Mouse (Mus musculus) 416B (cell line): ENCODE data around the gene Gli3.

Experiments
- DNase-seq: peaks from one replicate; pipeline ENCODE4 v3.0.0; 2011; ENCODE audit warnings: low read depth

The Gli3 gene

DNA sequence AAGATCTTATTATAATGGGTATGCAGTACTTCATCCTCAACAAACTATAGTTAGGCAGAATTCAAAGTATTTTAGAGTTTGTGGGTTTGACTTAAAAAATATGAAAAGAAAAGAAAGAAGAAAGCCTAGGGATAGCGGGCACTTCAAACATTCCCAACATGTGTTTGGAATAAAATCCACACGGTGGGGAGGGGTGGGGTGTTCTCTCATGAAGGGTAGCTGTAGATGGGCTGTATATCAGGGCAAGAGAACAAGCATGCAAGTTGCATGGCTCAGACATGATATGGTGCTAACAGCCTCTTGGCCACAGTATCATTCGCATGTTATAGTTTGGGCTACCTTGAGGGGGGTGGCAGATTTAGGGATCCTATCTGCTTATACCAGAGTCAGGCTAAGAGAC lies 89.0 kb downstream of the Gli3 start:
- no peak for DNase-seq

GRCm38 (mm10) chr13:15556646-15557098 lies 93.6 kb downstream of the Gli3 start:
- no peak for DNase-seq

- DNase-seq: no peak
Measured at GRCm38 (mm10) chr13:15561441-15561840, 98.4 kb downstream of the Gli3 start.

GRCm38 (mm10) chr13:15570908-15571568 lies 108.0 kb downstream of the Gli3 start:
- no peak for DNase-seq

DNA sequence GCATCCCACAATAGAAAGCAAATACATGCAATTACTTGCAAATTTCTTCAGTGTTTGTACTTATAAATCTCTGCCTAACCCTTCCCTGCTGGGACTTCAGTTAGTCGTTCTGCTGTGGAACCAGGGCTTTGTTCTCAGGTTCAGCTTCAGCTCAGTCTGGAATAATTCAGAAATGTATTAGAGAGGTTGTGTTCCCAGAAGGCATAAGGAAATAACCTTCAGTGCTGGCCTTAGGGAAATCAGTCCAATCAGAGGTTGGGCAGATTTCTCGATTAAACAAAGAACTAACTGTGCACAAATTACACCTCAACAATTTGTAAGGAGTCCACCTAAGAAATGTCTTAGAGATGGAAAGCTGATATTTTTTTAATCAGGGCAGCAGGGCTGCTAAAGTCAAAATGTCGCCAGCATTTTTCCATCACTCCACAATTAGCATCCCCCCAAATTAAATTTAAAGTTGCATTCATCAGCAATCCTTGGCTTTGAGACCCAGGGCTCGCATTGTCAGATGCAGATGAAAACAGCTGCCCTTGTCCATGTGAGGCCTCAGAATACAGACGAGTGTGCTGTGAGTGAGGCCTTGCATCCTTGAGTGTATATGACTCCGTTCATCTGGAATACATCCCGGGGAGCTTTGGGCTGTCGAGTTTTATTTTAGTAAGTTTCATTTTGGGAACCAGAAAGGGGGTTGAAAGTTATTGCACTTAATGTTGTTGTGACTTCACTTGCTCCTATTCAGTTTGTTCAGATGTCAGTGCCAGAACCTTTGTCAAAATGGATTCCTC lies 114.3 kb downstream of the Gli3 start:
- no peak for DNase-seq

DNA sequence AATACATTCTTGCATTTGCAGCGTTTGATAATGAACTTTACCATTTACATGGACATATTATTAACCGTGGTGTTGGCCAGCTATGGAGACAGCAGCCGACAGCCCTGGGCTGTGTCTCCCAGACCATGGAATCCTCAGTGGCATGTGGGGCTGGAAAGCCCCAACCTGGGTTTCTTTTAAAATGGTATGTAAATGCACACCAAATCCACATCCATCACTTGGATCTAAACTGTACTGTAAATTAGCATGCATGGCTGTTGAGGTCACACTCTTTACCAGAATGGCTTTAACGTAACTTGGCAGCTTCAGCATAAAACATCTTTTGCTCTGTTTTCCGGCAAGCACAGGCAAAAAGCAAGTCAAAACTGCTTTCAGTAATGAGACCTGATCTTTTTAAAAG lies 117.4 kb downstream of the Gli3 start:
- no peak for DNase-seq

GRCm38 (mm10) chr13:15585941-15586340 lies 122.9 kb downstream of the Gli3 start:
- no peak for DNase-seq

- DNase-seq: no peak
Measured at GRCm38 (mm10) chr13:15588278-15589272, 125.5 kb downstream of the Gli3 start.

DNA sequence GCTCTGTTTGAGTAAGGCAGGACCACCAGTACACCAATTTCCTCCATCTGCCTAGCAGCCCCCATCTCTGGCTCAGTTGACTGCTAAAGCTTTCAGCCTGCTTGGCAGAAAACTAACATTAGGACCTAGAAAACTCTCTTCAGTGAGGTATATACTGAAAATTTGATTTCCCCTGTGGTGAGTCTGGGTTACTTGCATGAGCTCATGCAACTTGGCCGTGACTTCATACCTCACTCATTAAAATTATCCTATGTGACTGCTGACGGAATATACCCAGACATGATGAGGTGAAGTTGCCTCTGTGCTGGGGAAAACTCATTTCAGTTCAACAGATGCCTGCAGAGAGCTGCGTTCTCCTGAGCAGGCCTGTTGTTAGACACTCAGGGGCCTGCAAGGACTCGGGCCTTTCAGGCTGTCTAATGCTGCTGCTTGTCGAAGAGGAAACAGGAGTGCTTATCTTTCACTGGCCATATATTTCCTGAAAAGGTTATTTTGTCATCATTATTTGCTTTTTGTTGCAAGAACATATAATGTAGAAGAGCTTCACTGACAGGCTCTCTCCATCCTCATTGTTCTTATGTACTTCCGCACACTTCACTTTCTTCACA lies 127.4 kb downstream of the Gli3 start:
- DNase-seq: no peak

DNA sequence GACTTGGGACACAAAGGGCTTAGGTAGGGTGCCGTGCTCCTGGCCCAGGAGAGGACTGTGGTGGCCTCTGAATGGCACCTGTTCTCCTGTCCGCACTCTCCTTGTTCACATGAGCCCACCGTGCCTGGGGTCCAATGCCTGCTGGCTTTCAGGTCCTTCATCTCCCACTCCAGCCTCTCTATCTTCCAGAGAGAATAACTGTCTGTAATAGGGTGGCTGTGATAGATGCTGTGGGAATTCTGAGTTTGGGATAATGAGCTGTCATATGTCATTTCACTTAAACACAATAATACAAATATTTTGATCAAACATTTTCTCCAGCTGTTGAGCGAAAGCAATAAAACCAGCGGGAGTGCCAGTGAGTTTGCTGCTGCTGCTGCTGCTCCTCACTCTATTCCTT lies 133.6 kb downstream of the Gli3 start:
- DNase-seq: no peak

DNA sequence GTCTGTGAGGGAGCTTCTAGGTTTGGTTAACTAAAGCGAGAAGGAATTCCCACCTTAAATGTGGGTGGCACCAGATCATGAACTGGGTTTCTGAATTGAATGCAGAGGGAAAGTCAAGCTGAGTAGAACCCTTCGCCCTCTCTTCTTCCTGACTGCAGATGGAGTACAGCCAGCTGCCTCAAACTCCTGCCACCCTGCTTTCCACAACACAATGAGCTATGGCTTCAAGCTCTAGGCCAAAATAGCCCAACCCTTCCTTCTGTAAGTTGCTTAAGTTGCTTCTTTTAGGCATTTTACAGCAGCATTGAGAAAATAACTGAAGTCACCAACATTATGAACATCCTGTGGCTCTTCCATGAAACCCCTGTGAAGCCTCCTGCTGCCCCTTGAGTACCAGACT lies 136.7 kb downstream of the Gli3 start:
- no peak for DNase-seq

DNA sequence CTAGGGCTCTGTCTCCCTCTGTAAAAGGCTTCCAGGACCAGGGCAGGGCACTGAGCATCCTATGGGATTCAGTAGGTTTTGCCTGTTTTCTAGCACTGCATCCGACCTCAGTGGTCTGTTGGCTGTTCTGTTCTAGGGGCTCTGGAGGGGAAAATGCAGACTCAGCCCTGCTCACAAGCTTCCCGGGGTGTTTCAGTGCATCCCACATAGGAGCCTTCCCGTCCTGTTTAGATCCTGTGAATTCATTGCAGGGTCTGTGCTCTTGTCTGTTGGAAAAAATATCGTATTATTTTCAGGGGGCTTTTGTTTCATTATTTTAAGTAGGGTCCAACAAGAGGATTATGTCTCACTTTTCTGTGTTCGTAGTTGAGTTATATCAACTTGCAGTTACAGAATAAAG lies 139.1 kb downstream of the Gli3 start:
- DNase-seq: no peak

DNA sequence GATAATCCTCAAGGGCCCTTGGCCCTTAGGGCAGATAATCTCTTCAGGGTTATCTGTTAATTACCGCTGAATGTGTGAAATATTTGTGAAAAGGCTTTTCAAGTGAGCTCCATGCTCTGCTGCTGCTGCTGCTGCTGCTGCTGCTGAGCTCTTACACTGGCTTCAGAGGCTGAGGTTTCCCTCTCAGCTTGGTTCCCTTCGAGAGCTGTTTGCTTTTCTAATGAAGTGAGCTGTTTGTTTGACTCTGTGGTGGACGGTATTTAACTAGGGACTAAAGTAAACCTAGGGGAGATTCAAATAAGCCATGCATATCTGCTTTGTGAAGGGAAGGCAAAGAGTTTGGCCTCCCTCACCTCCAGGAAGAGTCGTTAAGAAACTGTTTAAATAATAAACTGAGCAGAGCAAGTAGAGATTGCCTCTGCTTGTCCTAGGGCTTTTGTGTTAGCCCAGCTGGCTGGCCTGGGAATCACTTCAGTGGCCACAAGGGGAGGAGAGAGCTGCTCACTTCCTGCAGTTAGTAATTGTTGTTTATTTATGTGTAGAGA lies 139.7 kb downstream of the Gli3 start:
- no peak for DNase-seq

GRCm38 (mm10) chr13:15604074-15604473 lies 141.0 kb downstream of the Gli3 start:
- DNase-seq: no peak

DNA sequence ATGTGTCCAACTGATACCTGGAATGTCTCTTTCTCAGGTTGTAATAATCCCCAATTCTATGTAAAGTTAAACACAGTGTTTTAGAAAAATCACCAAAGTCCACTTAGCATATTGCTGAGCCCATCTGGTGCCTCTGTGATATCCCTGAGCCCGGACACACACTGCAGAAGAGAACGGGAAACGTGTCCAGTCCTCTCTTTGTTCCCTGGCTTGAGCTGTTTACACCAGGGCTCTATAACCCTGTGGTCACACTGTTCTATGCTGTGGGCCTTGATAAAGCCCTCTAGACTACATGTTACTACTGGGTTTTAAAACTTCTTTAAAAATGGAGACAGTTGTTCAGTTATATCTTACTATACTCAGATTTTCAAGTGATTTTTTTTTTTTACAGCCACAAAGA lies 154.4 kb downstream of the Gli3 start:
- no peak for DNase-seq

DNA sequence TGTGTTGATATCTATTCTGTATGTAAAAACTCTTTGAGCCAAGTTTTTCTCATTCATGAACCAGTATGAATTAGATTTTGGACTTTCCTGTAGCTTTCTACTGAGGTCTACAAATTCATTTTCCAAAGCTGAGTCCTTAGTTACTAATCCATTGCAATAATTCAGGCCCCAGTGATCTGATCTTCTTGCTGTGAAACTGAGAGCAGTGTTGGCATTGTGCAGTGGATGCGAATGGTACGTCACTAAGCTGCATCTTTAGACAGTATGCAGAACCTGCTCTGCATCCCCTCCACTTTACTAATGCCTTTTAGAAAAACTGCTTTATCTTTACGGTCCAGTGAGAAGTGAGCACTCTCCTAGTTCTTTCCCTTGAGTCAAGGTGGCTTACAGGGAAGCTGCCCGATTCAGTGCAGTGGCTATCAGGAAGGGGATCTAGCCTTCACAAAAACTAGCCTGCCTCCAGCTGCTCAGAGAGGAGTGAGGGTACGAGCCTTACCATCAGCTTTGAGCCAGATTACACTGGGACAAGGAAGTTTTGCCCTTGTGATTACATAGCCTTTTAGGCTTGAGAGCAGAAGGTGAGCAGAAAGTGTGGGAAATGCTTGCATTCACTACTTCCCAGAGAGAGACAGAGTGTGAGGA lies 155.1 kb downstream of the Gli3 start:
- no peak for DNase-seq

- no peak for DNase-seq
Measured at GRCm38 (mm10) chr13:15621009-15621408, 158.0 kb downstream of the Gli3 start.

DNA sequence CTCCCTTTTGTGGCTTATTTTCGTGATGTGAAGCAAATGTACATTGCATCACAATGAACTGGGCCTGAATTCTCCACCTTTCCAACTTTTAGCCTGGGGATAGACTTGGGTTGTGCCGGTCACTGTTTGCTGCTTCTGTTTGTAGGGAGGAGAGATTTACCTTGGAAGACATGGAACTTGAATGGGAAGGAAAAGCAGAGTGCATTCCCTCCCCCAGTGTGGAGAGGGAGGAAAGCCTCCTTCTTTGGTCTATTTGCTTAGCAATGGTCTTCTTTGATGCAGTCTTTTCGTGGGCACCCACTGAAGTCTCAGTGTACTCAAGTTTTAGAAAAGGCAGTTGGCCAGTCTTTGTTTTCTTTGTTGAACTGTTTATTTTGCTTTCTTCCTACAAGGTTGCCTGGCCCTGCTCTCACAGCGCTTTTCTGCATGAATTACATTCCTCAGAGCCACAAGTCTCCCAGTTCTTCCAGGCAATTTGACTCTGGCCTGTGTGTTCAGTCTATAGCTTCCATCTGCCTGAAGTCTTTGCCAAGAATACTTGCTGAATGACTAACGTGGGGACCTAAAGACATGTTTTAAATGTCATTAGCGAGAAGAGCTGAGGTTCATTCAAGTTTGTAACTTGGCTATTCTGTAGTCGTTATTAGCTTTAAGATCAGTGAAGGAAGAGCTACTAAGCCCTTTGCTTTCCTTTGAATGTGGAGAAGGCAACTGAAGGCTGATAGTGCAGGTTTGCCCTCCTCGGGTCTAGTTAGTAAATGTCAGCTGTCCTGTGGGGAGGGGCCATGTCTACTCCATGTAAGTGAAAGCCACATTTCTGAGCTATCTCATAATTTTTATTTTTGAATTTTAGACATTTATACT lies 161.7 kb downstream of the Gli3 start:
- no peak for DNase-seq

DNA sequence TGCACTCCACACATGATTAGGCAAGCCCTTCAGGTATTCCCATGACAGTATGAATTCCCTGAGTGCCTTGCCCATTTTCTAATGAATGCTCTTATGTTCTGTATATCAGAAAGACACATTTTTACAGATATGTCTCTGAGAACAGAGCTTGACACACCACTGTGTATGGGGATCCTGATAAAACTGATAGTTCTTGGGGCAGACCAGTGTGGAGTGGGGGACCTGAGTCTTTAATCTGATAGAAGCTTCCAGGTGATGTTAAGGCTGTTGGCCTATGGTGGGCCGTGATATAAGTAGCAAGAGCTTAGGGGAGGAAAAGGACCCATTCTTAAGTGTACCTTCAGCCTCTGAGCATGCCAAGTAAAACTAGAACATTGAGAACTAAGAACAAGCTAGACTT lies 178.5 kb downstream of the Gli3 start:
- DNase-seq: no peak

- DNase-seq: no peak
Measured at GRCm38 (mm10) chr13:15660502-15660901, 197.5 kb downstream of the Gli3 start.
